Mouse (Mus musculus) urinary bladder, postnatal 25 days (tissue): ENCODE results near the gene Tmem266.

Experiments
- DNase-seq: peaks from one replicate; pipeline ENCODE4 v3.0.0; 2022; ENCODE audit warnings: low spot score

Gene Tmem266

GRCm38 (mm10) chr9:55451426-55451825 is 124.7 kb downstream of the Tmem266 start:
- no peak for DNase-seq

GRCm38 (mm10) chr9:55452906-55453305 is 126.2 kb downstream of the Tmem266 start:
- no peak for DNase-seq

GRCm38 (mm10) chr9:55453366-55453765 is 126.7 kb downstream of the Tmem266 start:
- no peak for DNase-seq

GRCm38 (mm10) chr9:55468397-55468796 is 141.7 kb downstream of the Tmem266 start:
- DNase-seq = no peak

- DNase-seq = no peak
These were observed 149.4 kb downstream of the Tmem266 start for GRCm38 (mm10) chr9:55476084-55476483.

GRCm38 (mm10) chr9:55478699-55479098 is 152.0 kb downstream of the Tmem266 start:
- no peak for DNase-seq

GRCm38 (mm10) chr9:55482116-55482515 is 155.4 kb downstream of the Tmem266 start:
- no peak for DNase-seq
